Mouse (Mus musculus) bone marrow macrophage, adult 2 months (primary cell): ENCODE measurements around the gene Reep1.

Source experiments
- CTCF ChIP-seq: IDR thresholded peaks from 2 replicates; pipeline ENCODE4 v1.5.1; 2012; ENCODE audit warnings: low read depth, mild to moderate bottlenecking, low read length, moderate library complexity
- POLR2A ChIP-seq: IDR thresholded peaks from 2 replicates; pipeline ENCODE4 v1.6.1; 2012; ENCODE audit warnings: mild to moderate bottlenecking, low read depth, low read length, borderline replicate concordance

DNA sequence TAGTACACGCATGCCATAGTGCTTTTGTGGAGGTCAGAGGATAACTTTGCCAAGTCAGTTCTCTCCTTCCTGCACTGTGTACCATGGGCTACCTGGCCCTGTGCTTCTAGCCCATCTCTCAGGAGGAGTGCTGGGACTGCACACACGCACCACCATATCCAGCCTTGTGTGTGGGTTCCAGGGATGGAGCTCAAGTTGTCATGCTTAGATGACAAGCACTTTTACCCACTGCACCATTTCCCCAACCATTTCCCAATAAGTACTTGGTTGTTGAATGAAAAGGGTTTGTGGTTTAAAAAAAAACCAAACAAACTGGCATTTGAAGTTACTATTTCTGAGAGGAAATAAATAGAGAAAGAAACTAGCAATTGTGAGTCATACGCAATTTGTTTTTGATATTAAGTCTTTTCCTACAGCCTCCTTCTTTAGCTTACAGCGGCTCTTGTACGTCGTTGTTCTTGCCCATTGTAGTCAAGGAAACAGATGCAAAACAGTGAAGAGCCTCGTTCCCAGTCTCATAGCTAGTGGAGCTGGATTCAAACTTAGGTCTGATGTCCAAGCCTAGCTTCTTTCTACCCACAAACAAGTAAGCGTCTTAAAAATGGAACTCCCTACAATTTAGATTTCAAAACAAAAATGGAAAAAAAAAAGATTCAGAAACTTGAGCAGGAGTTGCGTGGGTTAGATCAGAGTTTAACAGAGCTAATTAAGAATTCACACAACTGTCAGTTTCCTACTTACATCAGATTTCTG, 38.3 kb downstream of the Reep1 start:
- TF ChIP-seq POLR2A (no peak), CTCF (no peak)
